Mouse (Mus musculus): ENCODE measurements at regions not wholly inside any gene's neighbourhood (a gene's known extent, or its start where the extent isn't known, plus 50 kb on each side); places are given as distances from the start of the nearest gene placed in this dataset.

DNA sequence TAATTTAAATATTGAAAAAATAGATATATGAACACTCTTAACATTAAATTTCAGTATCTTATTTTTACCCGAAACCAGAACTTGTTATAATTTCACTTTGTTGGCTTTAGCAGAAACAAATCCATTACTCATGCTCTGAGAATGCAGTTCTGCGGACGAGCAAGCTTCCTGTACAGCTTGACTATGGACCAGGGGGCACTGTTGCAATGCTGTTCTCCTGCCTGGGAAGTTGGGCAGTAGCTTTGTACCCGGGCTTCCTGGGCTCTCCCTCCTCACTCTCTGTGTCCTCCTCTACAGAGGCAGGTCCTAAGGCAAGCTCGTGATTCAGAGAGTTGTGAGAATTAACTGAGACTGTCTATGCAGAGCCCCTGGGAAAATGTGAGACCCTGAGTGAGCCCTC, 141.3 kb upstream of the Nlrp1b start:
- TF ChIP-seq CTCF (IDR thresholded peaks at IDR 0.05; ENCODE audit: low read depth, low read length) (no peak), GATA1 (IDR thresholded peaks at IDR 0.05; ENCODE audit: borderline replicate concordance, low read length) (no peak), TAL1 (conservative IDR thresholded peaks at IDR 0.05; ENCODE audit: low read depth, low read length) (no peak), POLR2AphosphoS5 (IDR thresholded peaks at IDR 0.05; ENCODE audit: insufficient replicate concordance, low read depth, low read length) (no peak), GATA2 (IDR thresholded peaks at IDR 0.05; ENCODE audit: borderline replicate concordance, low read depth, low read length) (no peak)
